Mouse (Mus musculus): Measurements from ENCODE around the gene Mdm2. TPM values are rescaled to one million over a fixed set of nuclear protein-coding genes. Genes with fewer than 3 reads are reported as not detected.

Gene Mdm2
- total and polyA plus RNA-seq, 2 experiments from 2014 or later = 31.3 to 93.0 TPM

DNA sequence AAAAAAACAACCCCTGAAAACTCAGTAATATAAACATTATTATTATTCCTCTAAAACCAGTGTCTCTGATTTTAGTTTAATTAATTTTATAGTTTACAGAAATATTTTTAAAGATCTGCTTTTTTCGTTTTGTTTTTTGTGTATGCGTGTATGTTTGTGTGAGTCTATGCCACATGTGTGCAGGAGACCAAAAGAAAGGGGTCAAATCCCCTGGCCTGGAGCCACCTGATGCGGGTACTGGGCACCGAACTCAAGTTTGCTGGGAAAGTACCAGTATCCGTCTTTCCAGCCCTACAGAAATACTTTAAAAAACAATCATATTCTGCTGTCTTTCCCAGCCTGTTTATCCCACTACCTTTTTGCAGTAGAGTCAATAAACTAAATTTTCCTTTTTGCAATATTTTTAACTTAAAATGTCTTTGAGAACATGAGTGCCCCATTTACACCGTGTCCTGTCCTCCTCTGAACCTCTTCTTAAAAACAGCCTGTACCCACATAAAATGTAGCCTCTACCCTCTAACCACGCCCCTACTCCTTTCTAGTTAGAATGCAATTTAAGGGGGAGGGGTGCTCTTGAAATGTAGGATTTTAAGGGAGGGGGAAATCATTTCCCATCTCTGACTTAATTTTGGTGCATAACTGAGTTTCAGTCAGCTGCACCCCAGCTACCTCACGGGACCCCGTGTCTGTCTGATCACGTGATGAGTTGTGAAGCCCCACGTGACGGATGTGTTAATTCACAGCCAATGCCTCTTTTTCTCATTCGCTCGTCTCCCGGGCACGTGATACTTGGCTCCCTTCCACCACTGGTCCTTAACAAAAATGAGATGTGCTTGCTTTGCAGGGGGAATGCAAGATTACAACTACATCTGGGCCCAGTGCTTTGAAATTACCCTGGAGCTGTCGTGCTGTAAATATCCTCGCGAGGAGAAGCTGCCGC, 35.2 kb downstream of the Mdm2 start:
- Histone ChIP-seq H3K4me3 (ENCODE audit: low read depth, low read length) (peak overlapping the region; percentile 27; the same call in 1 of the 2 replicates), H3K4me2 (ENCODE audit: low read depth, low read length) (peak overlapping the region; percentile 63), H3K9me3 (replicated peaks; ENCODE audit: control insufficient read depth, low read length) (no peaks in the 10 kb centered on the region), H3K27me3 (ENCODE audit: control insufficient read depth, insufficient read depth, low read length) (no peaks in the 10 kb centered on the region), H3K36me3 (replicated peaks; ENCODE audit: control insufficient read depth, insufficient read depth, low read length) (no peaks in the 10 kb centered on the region), H3K27ac (ENCODE audit: low read depth) (no peak overlapping the region), H3K9ac (replicated peaks; ENCODE audit: low read depth, low read length) (no peak overlapping the region), H3K4me1 (ENCODE audit: control insufficient read depth, insufficient read depth) (no peaks in the 10 kb centered on the region; the same call in 1 of the 2 replicates)
- ATAC-seq (ENCODE audit: insufficient read depth, low read depth) (no peak), DNase-seq (ENCODE audit: low spot score) (peak; percentile 35)
- no peak for TF ChIP-seq CTCF (IDR thresholded peaks at IDR 0.05; ENCODE audit: low read depth)
- TF ChIP-seq EP300 (IDR thresholded peaks at IDR 0.05; ENCODE audit: low read depth) = no peak
- 34% methylated on average over 20 of the region's 20 CpGs for WGBS

- no peaks in the 10 kb centered on the region for H3K9me3 ChIP-seq (replicated peaks; ENCODE audit: control insufficient read depth, low read length)
- TF ChIP-seq EP300 (IDR thresholded peaks at IDR 0.05; ENCODE audit: low read depth) (no peak), CTCF (IDR thresholded peaks at IDR 0.05; ENCODE audit: low read depth) (no peak)
- WGBS = 82% methylated on average over 3 of the region's 3 CpGs
- no peaks in the 10 kb centered on the region; the same call in 1 of the 2 replicates for H3K4me1 ChIP-seq (ENCODE audit: control insufficient read depth, insufficient read depth)
- DNase-seq (ENCODE audit: low spot score) = no peak
- H3K4me3 ChIP-seq (ENCODE audit: low read depth, low read length) = no peak overlapping the region
- no peak overlapping the region for H3K9ac ChIP-seq (replicated peaks; ENCODE audit: low read depth, low read length)
- no peaks in the 10 kb centered on the region for H3K36me3 ChIP-seq (replicated peaks; ENCODE audit: control insufficient read depth, insufficient read depth, low read length)
- no peaks in the 10 kb centered on the region for H3K27me3 ChIP-seq (ENCODE audit: control insufficient read depth, insufficient read depth, low read length)
- no peak for ATAC-seq (ENCODE audit: insufficient read depth, low read depth)
- H3K4me2 ChIP-seq (ENCODE audit: low read depth, low read length) = no peak overlapping the region
- no peak overlapping the region for H3K27ac ChIP-seq (ENCODE audit: low read depth)
Observed at GRCm38 (mm10) chr10:117674359-117675019, 36.1 kb downstream of the Mdm2 start.

GRCm38 (mm10) chr10:117673913-117674312, 36.6 kb downstream of the Mdm2 start:
- Histone ChIP-seq H3K27ac (ENCODE audit: low read depth) (no peak overlapping the region), H3K4me3 (ENCODE audit: low read depth, low read length) (no peak overlapping the region), H3K9me3 (replicated peaks; ENCODE audit: control insufficient read depth, low read length) (no peaks in the 10 kb centered on the region), H3K4me2 (ENCODE audit: low read depth, low read length) (no peak overlapping the region), H3K9ac (replicated peaks; ENCODE audit: low read depth, low read length) (no peak overlapping the region), H3K36me3 (replicated peaks; ENCODE audit: control insufficient read depth, insufficient read depth, low read length) (no peaks in the 10 kb centered on the region), H3K4me1 (ENCODE audit: control insufficient read depth, insufficient read depth) (no peaks in the 10 kb centered on the region; the same call in 1 of the 2 replicates), H3K27me3 (ENCODE audit: control insufficient read depth, insufficient read depth, low read length) (no peaks in the 10 kb centered on the region)
- DNase-seq (ENCODE audit: low spot score) (no peak), ATAC-seq (ENCODE audit: insufficient read depth, low read depth) (no peak)
- 94% methylated on average over 1 of the region's 1 CpGs for WGBS
- TF ChIP-seq CTCF (IDR thresholded peaks at IDR 0.05; ENCODE audit: low read depth) = no peak
- TF ChIP-seq EP300 (IDR thresholded peaks at IDR 0.05; ENCODE audit: low read depth) = no peak

- WGBS = 43% methylated on average over 7 of the region's 7 CpGs
- ATAC-seq (ENCODE audit: insufficient read depth, low read depth) = no peak
- Histone ChIP-seq H3K9ac (replicated peaks; ENCODE audit: low read depth, low read length) (no peak overlapping the region), H3K9me3 (replicated peaks; ENCODE audit: control insufficient read depth, low read length) (no peaks in the 10 kb centered on the region), H3K4me2 (ENCODE audit: low read depth, low read length) (no peak overlapping the region), H3K36me3 (replicated peaks; ENCODE audit: control insufficient read depth, insufficient read depth, low read length) (no peaks in the 10 kb centered on the region), H3K4me3 (ENCODE audit: low read depth, low read length) (no peak overlapping the region), H3K27me3 (ENCODE audit: control insufficient read depth, insufficient read depth, low read length) (no peaks in the 10 kb centered on the region), H3K27ac (ENCODE audit: low read depth) (no peak overlapping the region), H3K4me1 (ENCODE audit: control insufficient read depth, insufficient read depth) (no peaks in the 10 kb centered on the region; the same call in 1 of the 2 replicates)
- no peak for DNase-seq (ENCODE audit: low spot score)
- no peak for TF ChIP-seq EP300 (IDR thresholded peaks at IDR 0.05; ENCODE audit: low read depth)
- no peak for TF ChIP-seq CTCF (IDR thresholded peaks at IDR 0.05; ENCODE audit: low read depth)
Observed at GRCm38 (mm10) chr10:117672693-117673092, 37.9 kb downstream of the Mdm2 start.

- H3K4me2 ChIP-seq (ENCODE audit: low read depth, low read length) = no peak overlapping the region
- no peaks in the 10 kb centered on the region; the same call in 1 of the 2 replicates for H3K4me1 ChIP-seq (ENCODE audit: control insufficient read depth, insufficient read depth)
- no peak overlapping the region for H3K27ac ChIP-seq (ENCODE audit: low read depth)
- H3K4me3 ChIP-seq (ENCODE audit: low read depth, low read length) = no peak overlapping the region
- no peak for ATAC-seq (ENCODE audit: insufficient read depth, low read depth)
- no peaks in the 10 kb centered on the region for H3K36me3 ChIP-seq (replicated peaks; ENCODE audit: control insufficient read depth, insufficient read depth, low read length)
- DNase-seq (ENCODE audit: low spot score) = no peak
- no peaks in the 10 kb centered on the region for H3K9me3 ChIP-seq (replicated peaks; ENCODE audit: control insufficient read depth, low read length)
- WGBS = 84% methylated on average over 13 of the region's 13 CpGs
- no peaks in the 10 kb centered on the region for H3K27me3 ChIP-seq (ENCODE audit: control insufficient read depth, insufficient read depth, low read length)
- no peak overlapping the region for H3K9ac ChIP-seq (replicated peaks; ENCODE audit: low read depth, low read length)
- TF ChIP-seq EP300 (IDR thresholded peaks at IDR 0.05; ENCODE audit: low read depth) (no peak), CTCF (IDR thresholded peaks at IDR 0.05; ENCODE audit: low read depth) (no peak)
Observed at GRCm38 (mm10) chr10:117671930-117672666, 38.5 kb downstream of the Mdm2 start.
